Mouse (Mus musculus) urinary bladder, postnatal 0 days (tissue): ENCODE data around the gene Pex10. TPM values are rescaled to one million over a fixed set of nuclear protein-coding genes. Genes with fewer than 3 reads are reported as not detected.

Experiments
- polyA plus RNA-seq: library from polyadenylated mRNA; unstranded; fragments of >200 nt; fragmentation: Nextera tagmentation; extraction: Ambion mirVana; gene quantifications from 2 replicates; pipeline ENCODE4 v1.2.1, GENCODE M21; 2015

Gene Pex10
- polyA plus RNA-seq: 9.8 and 10.3 TPM in 2 replicates

GRCm38 (mm10) chr4:155066834-155067522 is at the start of gene Pex10:
Pex10 (plus strand) TSS chr4:155067016.

GRCm38 (mm10) chr4:155056724-155057123 is 10.1 kb upstream of the Pex10 start, which contains the start of gene Plch2:
Plch2 (minus strand) TSS chr4:155056784.

GRCm38 (mm10) chr4:155086108-155087024 is 19.6 kb downstream of the Pex10 start, which contains the start of the genes Rer1 and Morn1:
Rer1 (minus strand) TSS chr4:155086382.
Morn1 (plus strand) TSS chr4:155086577.

Other genes with a start within 250 kb of the Pex10 start
- gene Ttc34, start 229.6 kb upstream of the Pex10 start, polyA plus RNA-seq: 0.05 and 0.06 TPM in 2 replicates
- gene Mmel1, start 197.4 kb upstream of the Pex10 start, polyA plus RNA-seq: 0.07 TPM in 1 of 2 replicates, not detected in the other
- 27.3 and 29.2 TPM in 2 replicates for gene Fam213b, start 167.9 kb upstream of the Pex10 start, polyA plus RNA-seq
- 2.7 and 2.8 TPM in 2 replicates for gene Tnfrsf14, start 138.5 kb upstream of the Pex10 start, polyA plus RNA-seq
- not detected in 2 replicates for gene Hes5, start 106.1 kb upstream of the Pex10 start, polyA plus RNA-seq
- 18.8 and 19.7 TPM in 2 replicates for gene Pank4, start 102.9 kb upstream of the Pex10 start, polyA plus RNA-seq
- gene Plch2, start 10.2 kb upstream of the Pex10 start, polyA plus RNA-seq: 15.7 and 17.5 TPM in 2 replicates
- 165 and 183 TPM in 2 replicates for gene Rer1, start 19.4 kb downstream of the Pex10 start, polyA plus RNA-seq
- 2.7 and 3.5 TPM in 2 replicates for gene Morn1, start 19.6 kb downstream of the Pex10 start, polyA plus RNA-seq
- gene Ski, start 155.6 kb downstream of the Pex10 start, polyA plus RNA-seq: 13.0 and 15.6 TPM in 2 replicates
- 56.0 and 59.0 TPM in 2 replicates for gene Faap20, start 182.8 kb downstream of the Pex10 start, polyA plus RNA-seq